Mouse (Mus musculus): ENCODE data around the gene Rapgef4. TPM values are rescaled to one million over a fixed set of nuclear protein-coding genes. Genes with fewer than 3 reads are reported as not detected.

Gene Rapgef4
- 1 to 10 TPM; 1.2 to 2.9 TPM for total RNA-seq (2023)

GRCm38 (mm10) chr2:71980771-71981342 is at the start of gene Rapgef4:
Gene Rapgef4, plus strand, starts transcription at chr2:71981240.

GRCm38 (mm10) chr2:72285256-72285887 is 304.3 kb downstream of the Rapgef4 start, which contains the start of gene Map3k20:
Gene Map3k20, plus strand, starts transcription at chr2:72285637.

Other genes starting within 250 kb of the Rapgef4 start
- gene Itga6, start 235.6 kb upstream of the Rapgef4 start, total RNA-seq (2023) = 10 to 100 TPM in 1 of 2 experiments, 1 to 10 TPM in 1; 4.6 to 12.6 TPM
- gene Pdk1, start 108.0 kb upstream of the Rapgef4 start, total RNA-seq (2023) = 10 to 100 TPM; 10.9 to 14.6 TPM